Mouse (Mus musculus) brain, embryonic 18.5 days (tissue): ENCODE results near the gene Padi2.

Experiments used
- DNase-seq: peaks from one replicate; pipeline ENCODE4 v3.0.0-alpha.2; 2012; ENCODE audit warnings: low read depth, low spot score

Gene Padi2

GRCm38 (mm10) chr4:140881026-140881670 lies 25.0 kb upstream of the Padi2 start:
- DNase-seq = no peak

- no peak for DNase-seq
Measured at GRCm38 (mm10) chr4:140881771-140882170, 24.4 kb upstream of the Padi2 start.

- DNase-seq = no peak
Measured at GRCm38 (mm10) chr4:140882365-140882764, 23.8 kb upstream of the Padi2 start.

- no peak for DNase-seq
Measured at GRCm38 (mm10) chr4:140882981-140883380, 23.2 kb upstream of the Padi2 start.

- DNase-seq = no peak
Measured at GRCm38 (mm10) chr4:140883852-140884251, 22.3 kb upstream of the Padi2 start.

DNA sequence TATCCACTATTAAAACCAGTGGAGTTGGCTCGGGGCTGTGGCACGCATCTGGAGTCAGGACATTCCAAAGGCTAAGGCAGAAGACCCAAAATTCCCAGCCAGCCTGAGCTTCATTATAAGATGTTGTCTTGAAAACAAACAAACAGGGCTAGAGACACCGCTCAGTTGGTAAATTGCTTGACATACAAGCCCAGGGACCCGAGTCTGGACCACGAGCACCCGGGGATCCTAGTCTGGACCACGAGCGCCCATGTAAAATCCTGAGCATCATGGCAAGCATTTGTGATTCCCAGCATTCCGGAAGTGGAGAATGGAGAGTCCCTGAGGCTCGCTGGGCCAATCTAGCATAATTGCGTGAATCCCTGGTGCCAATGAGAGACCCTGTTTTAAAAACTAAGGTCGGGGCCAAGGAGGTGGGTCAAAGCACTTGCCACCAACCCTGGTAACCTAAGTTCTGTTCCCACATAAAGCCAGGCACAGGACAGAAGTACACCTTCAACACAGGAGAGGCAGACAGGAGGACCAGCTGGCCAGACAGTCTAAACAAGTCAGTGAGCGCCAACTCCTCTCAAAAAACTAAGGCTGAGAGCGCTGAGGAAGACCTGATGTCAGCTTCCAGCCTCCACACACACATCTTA lies 14.5 kb upstream of the Padi2 start:
- no peak for DNase-seq

DNA sequence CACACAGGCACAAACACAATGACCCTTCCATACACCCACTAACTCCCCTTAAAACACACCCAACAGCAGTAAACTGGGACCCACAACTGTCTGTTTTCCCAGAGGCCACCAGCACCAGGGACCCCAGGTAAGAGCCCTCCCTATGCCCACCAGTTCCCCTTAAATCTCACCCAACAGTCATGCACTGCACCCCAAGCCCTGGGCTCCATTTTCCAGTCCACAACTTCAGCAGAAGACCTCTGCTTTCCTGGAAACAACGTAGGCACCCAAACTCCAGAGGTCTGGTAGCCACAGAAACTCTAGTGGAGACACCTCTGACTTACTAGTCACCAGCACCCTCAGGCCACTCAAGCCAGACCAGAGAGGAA lies 14.0 kb upstream of the Padi2 start:
- DNase-seq = no peak

- no peak for DNase-seq
Measured at GRCm38 (mm10) chr4:140904776-140905425, 1.2 kb upstream of the Padi2 start.

- DNase-seq = no peak
Measured at GRCm38 (mm10) chr4:140905426-140905871, 695 bp upstream of the Padi2 start.

DNA sequence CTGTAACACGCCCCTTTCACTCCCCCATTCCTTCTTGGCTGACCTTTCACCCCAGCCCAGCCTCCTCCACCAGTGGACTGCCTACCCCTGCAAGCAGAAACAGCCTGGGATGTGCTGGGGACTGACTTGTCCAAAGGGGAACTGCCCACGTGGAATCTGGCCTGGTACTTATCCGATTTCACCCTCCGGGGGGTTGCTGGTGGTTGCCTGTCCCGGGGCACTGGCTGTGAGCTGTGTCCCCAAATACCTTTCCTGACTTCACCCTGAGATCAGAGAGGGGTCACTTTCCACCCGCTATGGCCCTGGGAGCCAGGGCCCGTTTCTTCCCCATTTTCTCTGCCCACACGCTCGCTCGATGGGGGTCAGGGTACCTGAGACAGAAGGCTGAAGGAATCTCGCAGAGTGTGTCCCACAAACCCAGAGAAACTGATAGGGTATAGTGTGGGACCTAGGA lies 710 bp downstream of the Padi2 start:
- DNase-seq = no peak

GRCm38 (mm10) chr4:140907306-140908024 lies 1.3 kb downstream of the Padi2 start:
- no peak for DNase-seq

- DNase-seq = no peak
Measured at GRCm38 (mm10) chr4:140908627-140909026, 2.5 kb downstream of the Padi2 start.

DNA sequence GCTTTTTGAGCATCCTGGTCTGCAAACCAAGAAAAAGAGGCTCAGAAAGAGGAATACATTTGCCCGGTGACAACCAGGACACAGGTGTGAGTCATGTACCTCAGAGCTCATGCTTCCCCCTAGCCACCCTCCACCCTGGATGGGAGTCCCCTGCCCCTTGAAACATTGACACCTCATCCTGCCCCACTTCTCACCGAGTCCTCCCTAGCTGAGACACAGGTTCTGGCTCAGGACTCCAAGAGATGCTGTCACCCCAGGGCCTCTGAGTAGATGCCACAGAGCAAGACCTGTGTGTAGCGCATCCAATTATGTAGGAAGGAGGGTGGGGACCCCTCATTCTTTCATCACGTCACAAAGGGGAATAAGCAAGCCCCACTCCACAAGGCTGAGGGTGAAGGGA lies 3.4 kb downstream of the Padi2 start:
- DNase-seq = no peak

DNA sequence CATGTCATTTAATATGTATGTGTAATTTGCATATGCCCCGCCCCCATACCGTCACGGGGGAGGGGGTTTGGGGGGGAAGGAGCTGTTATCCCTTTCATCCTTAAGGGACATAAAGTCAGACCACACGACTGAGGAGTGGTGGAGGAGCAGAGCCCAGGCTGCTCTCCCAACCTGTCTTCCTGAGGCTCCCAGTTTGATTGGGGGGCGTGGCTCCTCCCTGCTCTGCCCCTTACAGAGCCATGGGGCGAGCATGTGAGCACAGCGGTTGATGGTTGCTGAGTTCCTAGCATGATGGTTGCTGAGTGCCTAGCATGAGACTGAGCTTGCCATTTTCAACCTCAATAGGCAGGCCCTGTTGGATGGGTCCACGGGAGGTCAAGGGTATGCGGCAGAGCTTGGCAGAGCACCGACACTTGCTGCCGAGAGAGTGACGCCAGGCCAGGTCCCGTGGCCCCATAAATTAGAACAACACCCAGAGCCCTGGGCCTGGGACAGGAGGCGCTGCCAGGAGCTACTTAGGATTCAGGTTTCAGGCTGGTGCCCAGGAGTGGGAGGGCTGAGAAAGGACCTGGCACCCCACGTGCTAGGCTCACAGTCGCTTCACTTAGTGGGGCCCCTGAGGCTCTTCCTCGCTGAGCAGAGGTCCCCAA lies 4.6 kb downstream of the Padi2 start:
- no peak for DNase-seq

- no peak for DNase-seq
Measured at GRCm38 (mm10) chr4:140911416-140911815, 5.3 kb downstream of the Padi2 start.

DNA sequence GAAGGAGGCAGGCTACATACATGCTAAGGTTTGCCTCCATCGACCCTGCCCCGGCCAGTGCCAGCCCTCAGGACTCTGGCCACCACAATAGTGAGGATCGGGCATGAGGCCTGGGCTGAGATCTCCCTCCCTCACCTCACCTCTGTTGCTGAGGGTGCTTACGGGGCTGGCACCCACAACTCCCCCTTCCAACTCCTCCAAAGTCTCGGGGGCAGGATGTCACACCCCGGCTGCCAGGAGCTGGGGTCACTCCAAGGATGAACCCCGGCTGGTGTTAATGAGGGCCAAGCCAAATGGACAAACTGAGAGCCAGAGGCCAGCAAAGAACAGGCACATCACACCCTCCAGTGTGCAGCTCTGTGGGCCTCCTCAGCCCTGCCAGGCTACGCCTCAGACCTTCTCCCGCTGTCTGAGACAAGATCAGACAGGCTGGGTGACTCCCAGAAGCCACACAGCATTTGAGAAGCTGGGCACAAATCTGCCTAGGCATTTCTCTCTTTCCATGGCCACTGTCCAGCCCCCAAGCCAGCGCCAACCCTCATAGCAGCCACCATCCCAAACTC lies 6.2 kb downstream of the Padi2 start:
- no peak for DNase-seq

DNA sequence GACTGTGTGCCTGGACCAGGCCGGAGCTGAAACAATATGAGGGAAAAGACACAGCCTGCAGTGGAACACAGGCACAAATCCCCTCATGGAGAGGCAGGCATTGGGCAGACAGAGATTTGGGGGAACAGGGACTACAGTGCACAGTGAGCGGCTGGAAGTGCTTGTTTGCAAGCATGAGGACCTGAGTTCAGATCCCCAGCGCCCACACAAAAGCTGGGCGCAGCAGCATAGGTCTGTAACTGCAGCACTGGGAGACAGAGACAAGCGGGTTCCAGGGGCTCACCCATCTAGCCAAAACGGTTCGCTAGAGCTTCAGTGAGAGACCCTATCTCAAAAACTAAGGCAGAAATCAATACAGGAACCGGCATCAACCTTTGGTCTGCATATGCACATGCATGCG lies 7.4 kb downstream of the Padi2 start:
- no peak for DNase-seq

DNA sequence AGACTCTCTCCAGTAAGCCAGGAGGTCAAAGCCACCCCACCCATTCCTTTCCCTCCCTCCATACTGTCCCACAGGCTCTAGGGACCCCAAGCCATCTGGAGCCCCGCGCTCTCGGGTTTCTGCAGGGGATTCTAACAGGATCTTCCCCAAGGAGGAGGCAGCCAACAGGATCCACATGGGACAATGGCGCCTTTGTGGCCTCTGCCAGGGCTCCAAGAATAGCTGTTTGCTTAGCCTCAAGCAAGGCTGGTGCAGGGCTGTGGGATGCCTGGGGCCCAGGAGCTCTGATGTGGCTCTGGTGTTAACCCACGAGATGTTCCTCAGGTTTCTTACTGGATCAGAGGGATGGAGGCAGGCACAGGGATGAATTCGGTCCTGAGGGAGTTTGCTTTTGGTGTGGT lies 8.6 kb downstream of the Padi2 start:
- no peak for DNase-seq

GRCm38 (mm10) chr4:140915235-140915634 lies 9.1 kb downstream of the Padi2 start:
- DNase-seq = no peak

DNA sequence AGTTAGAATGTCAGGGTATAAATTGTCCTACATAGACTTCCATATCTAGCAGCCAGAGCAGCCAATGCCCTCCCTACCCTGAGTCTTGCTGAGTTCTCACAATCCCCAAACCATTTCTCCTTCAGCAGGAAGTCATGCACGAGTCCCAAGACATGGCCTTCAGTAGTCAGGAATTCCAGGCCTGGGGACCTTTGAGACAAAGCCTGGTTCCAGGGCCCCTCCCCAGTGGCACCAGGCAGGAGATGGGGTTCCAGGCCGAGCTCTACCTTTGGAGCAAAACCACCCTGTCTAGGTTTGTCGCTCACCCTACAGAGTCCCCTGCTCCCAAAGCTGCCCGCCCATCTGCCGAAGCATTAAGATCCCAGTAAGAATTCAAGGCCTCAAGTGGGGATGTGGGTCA lies 10.2 kb downstream of the Padi2 start:
- DNase-seq = no peak

- no peak for DNase-seq
Measured at GRCm38 (mm10) chr4:140917451-140917850, 11.3 kb downstream of the Padi2 start.
